Mouse (Mus musculus) forebrain, embryonic 12.5 days (tissue): ENCODE measurements around the gene Capn2. TPM values are rescaled to one million over a fixed set of nuclear protein-coding genes. Genes with fewer than 3 reads are reported as not detected.

Experiments used
- ATAC-seq: fragments of 200-750 bp; cut with Nextera tagmentation; 2 replicates; pipeline ENCODE4 v1.8.0; 2017; ENCODE audit warnings: moderate TSS enrichment; ENCODE audit not compliant: low FRiP score
- H3K27ac ChIP-seq: fragments of 300-500 bp; sonication (generic); 2 replicates; pipeline ENCODE4 v1.5.1; 2016; ENCODE audit warnings: mild to moderate bottlenecking
- H3K27me3 ChIP-seq: fragments of 300-500 bp; sonication (generic); 2 replicates; pipeline ENCODE4 v1.6.1; 2016; ENCODE audit warnings: mild to moderate bottlenecking
- H3K36me3 ChIP-seq: fragments of 300-500 bp; sonication (generic); replicated peaks from 2 replicates; pipeline ENCODE4 v1.6.1; 2016; ENCODE audit warnings: mild to moderate bottlenecking
- H3K4me1 ChIP-seq: fragments of 300-500 bp; sonication (generic); 2 replicates; pipeline ENCODE4 v1.6.1; 2016
- H3K4me2 ChIP-seq: fragments of 300-500 bp; sonication (generic); 2 replicates; pipeline ENCODE4 v1.6.1; 2016; ENCODE audit warnings: mild to moderate bottlenecking, moderate library complexity
- H3K4me3 ChIP-seq: fragments of 300-500 bp; sonication (generic); replicated peaks from 2 replicates; pipeline ENCODE4 v1.5.1; 2016; ENCODE audit warnings: mild to moderate bottlenecking
- H3K9ac ChIP-seq: fragments of 300-500 bp; sonication (generic); 2 replicates; pipeline ENCODE4 v1.6.1; 2016; ENCODE audit warnings: mild to moderate bottlenecking
- H3K9me3 ChIP-seq: fragments of 300-500 bp; sonication (generic); 2 replicates; pipeline ENCODE4 v1.6.1; 2016
- WGBS: fragments of 180-500 bp; shearing (Covaris S2); methylation state at CpG from one replicate; pipeline ENCODE4 v1.1.7; 2016; 5-methylcytosine and 5-hydroxymethylcytosine counted together
- polyA plus RNA-seq: library from polyadenylated mRNA; unstranded; fragments of >200 nt; fragmentation: Nextera tagmentation; extraction: Ambion mirVana; gene quantifications from 2 replicates; pipeline ENCODE4 v1.2.1, GENCODE M21; 2016

The Capn2 gene
- polyA plus RNA-seq, 1 experiment from 2014 or later, result 95.6 TPM

DNA sequence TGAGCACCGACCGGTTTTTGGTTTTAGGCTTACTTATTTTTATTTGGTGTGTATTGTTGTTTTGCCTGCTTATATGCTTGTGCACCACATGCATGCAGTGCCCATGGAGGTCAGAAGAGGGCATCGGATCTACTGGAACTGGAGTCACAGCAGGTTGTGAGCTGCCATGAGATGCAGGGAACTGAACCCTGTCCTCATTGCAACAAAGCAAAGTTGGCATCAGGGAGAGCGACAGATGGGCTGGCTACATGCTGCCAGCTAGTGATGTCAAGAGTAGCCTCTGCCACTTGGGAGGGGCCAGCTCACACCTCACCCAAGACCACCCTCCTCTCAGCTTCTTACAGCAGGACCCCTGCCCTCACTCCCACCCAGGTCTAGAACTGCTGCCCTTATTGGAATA lies 51.4 kb downstream of the Capn2 start:
- H3K4me1 ChIP-seq, result peaks cover 4% of the 10 kb centered on the region; the same call in 1 of the 2 replicates
- H3K4me2 ChIP-seq, result no peak overlapping the region
- H3K27me3 ChIP-seq, result no peaks in the 10 kb centered on the region
- H3K36me3 ChIP-seq, result peaks cover 49% of the 10 kb centered on the region
- ATAC-seq, result 0 out of 2 replicates have a peak, but pooled peaks have one; percentile 4
- no peak overlapping the region for H3K4me3 ChIP-seq
- H3K9me3 ChIP-seq, result no peaks in the 10 kb centered on the region
- WGBS, result 94% methylated on average over 4 of the region's 4 CpGs
- no peak overlapping the region for H3K27ac ChIP-seq
- H3K9ac ChIP-seq, result no peak overlapping the region

DNA sequence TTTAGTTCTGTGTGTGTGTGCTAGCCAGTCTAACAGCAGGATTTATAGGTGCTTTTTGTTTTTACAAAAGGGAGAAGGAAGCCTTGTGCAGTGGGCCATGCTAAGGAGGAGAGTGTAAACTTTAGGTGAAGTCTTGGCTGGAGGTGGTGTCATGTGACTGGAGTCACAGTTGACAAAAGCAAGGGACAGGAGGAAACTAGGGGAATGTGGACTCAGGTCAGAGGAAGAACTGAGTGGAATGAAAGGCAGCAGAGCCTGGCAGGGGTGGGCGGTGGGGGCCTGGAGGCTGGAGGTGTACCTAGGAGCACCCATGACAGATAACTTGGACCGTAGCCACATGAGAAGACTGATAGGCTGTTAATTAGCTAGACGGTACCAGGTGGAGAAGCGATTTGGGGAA lies 52.1 kb downstream of the Capn2 start:
- H3K4me1 ChIP-seq, result peaks cover 4% of the 10 kb centered on the region; the same call in 1 of the 2 replicates
- H3K27me3 ChIP-seq, result no peaks in the 10 kb centered on the region
- ATAC-seq, result no peak
- no peaks in the 10 kb centered on the region for H3K9me3 ChIP-seq
- 82% methylated on average over 4 of the region's 4 CpGs for WGBS
- no peak overlapping the region for H3K4me2 ChIP-seq
- no peak overlapping the region for H3K4me3 ChIP-seq
- no peak overlapping the region for H3K27ac ChIP-seq
- no peak overlapping the region for H3K9ac ChIP-seq
- peaks cover 46% of the 10 kb centered on the region for H3K36me3 ChIP-seq

DNA sequence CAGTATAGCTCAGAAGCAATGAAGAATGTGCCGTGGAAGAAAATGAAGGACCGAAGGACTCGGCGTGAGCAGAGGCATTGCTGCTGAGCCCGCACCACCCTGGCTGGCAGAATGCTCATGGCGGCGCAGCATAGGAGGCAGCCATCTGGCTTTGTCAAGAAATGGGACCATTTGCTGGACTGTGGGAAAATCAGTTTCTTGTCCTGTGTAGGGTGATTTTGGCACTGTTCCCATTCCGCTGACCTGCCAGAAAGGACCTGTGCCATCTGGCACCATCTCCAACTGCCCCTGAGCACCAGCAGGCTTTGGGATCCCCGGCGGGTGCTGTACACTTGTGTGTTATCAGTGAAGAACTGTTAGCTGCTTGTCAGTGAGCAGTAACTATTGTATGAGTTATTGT lies 55.6 kb downstream of the Capn2 start:
- Histone ChIP-seq H3K9ac (no peak overlapping the region), H3K4me1 (peaks cover 4% of the 10 kb centered on the region; the same call in 1 of the 2 replicates), H3K27ac (no peak overlapping the region), H3K27me3 (no peaks in the 10 kb centered on the region), H3K4me3 (no peak overlapping the region), H3K9me3 (no peaks in the 10 kb centered on the region), H3K36me3 (peaks cover 38% of the 10 kb centered on the region), H3K4me2 (no peak overlapping the region)
- no peak for ATAC-seq
- 96% methylated on average over 10 of the region's 10 CpGs for WGBS

DNA sequence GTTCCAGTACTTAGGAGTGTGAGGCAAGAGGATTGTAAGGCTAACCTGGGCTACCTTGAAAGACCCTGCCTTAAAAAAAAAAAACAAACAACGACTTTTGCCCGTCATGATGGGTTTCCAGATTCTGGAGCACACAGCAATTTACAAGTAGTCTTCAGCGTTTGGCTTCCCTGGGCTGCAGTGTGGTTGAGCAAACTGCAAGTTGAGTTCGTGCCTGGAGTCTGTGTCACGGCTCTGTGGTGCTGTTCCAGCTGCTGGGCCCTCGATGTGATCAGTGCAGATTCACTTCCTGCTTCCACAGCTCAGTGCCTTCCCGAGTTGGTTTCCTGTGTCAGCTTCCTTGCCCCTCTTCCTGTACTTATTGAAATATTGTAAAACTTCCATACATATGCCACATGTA lies 56.1 kb downstream of the Capn2 start:
- no peak overlapping the region for H3K4me3 ChIP-seq
- H3K4me2 ChIP-seq, result no peak overlapping the region
- H3K36me3 ChIP-seq, result peaks cover 38% of the 10 kb centered on the region
- H3K27me3 ChIP-seq, result no peaks in the 10 kb centered on the region
- H3K4me1 ChIP-seq, result peaks cover 4% of the 10 kb centered on the region; the same call in 1 of the 2 replicates
- no peak overlapping the region for H3K27ac ChIP-seq
- no peaks in the 10 kb centered on the region for H3K9me3 ChIP-seq
- WGBS, result 87% methylated on average over 7 of the region's 7 CpGs
- H3K9ac ChIP-seq, result no peak overlapping the region
- no peak for ATAC-seq

DNA sequence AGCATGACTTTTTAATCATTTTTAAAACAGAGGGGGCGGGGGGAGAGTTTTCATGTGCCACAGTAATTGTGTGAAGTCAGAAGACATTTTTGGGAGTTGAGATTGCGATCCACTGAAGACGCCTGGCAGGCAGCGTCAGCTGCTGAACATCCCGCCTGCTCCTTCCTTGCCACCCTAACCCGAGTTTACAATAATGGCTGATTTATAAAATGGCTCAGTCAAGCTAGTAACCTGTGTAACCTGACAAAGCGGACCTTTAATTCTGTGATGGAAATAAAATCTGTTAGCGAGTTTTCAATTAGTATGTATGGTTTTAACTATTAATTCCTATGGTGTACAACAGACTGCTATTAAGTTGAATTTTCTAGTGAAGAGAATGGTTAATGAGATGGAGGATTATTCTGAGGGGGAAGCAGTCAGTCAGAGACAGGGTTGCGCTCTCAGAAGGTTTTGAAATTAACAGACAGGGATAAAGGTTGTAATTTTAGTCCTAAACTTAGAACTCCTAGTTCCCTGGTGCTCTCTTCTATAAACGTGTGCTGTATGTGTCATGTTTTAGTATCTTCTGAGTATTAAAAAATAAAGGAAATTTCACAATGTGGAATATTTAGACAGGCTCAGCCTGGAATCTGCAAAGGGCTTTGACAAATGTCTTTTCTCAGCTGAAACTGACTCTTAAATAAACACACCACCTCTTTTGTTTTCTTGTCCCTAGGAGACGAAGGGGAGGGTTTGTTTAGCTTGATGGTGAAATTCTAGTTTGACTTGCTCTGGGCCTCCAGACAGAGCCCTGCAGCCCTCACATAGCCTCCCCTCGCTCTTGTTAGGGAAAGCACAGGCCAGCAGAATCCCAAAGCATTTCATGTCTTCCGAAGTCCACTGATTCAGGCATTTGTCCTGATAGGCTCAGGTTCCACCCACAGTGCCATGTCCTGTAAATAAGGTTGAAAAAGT lies 56.8 kb downstream of the Capn2 start:
- WGBS, result 83% methylated on average over 13 of the region's 13 CpGs

DNA sequence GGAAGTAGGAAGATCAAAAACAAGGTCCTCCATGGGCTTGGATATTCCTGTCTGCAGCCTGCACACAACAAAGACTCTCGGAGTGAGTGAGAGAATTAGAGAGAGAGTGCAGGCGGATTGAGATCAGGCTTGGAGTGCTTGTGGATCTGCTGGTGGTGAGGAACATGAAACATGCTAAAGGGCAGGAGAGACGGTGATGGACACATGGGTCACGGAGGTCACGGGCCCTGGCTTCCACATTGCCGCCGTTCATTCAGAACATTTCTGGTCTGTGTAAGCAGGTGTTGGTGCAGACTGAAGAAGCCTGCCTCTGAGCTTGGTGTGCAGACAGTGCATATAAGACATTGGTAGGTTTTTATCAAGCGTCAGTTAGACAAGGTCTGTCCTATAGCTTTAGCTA lies 58.0 kb downstream of the Capn2 start:
- H3K9ac ChIP-seq, result no peak overlapping the region
- no peak overlapping the region for H3K27ac ChIP-seq
- H3K9me3 ChIP-seq, result no peaks in the 10 kb centered on the region
- H3K27me3 ChIP-seq, result no peaks in the 10 kb centered on the region
- H3K4me1 ChIP-seq, result no peaks in the 10 kb centered on the region
- H3K36me3 ChIP-seq, result peaks cover 49% of the 10 kb centered on the region
- 88% methylated on average over 8 of the region's 8 CpGs for WGBS
- ATAC-seq, result no peak
- H3K4me3 ChIP-seq, result no peak overlapping the region
- H3K4me2 ChIP-seq, result no peak overlapping the region

More for the DNA sequence above, 56.8 kb downstream of the Capn2 start:
- no peak for ATAC-seq
- Histone ChIP-seq H3K4me2 (no peak overlapping the region), H3K9ac (no peak overlapping the region), H3K4me1 (peaks cover 4% of the 10 kb centered on the region; the same call in 1 of the 2 replicates), H3K27ac (no peak overlapping the region), H3K4me3 (no peak overlapping the region), H3K36me3 (peaks cover 42% of the 10 kb centered on the region), H3K27me3 (no peaks in the 10 kb centered on the region), H3K9me3 (no peaks in the 10 kb centered on the region)

DNA sequence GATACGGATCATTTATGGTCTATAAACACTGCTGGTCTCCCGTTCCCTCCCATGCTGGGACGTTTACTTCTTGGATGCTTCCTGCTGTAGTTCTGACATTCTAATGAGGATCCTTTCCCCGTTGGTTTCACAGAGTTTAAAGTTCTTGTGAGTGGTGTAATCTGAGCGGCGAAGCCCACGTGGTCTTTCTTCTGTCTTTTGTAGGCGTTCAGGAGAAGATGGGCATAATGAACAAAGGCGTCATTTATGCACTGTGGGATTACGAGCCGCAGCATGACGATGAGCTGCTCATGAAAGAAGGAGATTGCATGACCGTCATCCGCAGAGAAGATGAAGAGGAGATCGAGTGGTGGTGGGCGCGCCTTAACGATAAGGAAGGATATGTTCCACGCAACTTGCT lies 58.9 kb downstream of the Capn2 start:
- H3K4me1 ChIP-seq, result no peaks in the 10 kb centered on the region
- no peaks in the 10 kb centered on the region for H3K9me3 ChIP-seq
- H3K9ac ChIP-seq, result no peak overlapping the region
- H3K27me3 ChIP-seq, result no peaks in the 10 kb centered on the region
- H3K27ac ChIP-seq, result no peak overlapping the region
- H3K4me3 ChIP-seq, result no peak overlapping the region
- 83% methylated on average over 19 of the region's 19 CpGs for WGBS
- H3K36me3 ChIP-seq, result peaks cover 56% of the 10 kb centered on the region
- ATAC-seq, result no peak
- H3K4me2 ChIP-seq, result no peak overlapping the region

DNA sequence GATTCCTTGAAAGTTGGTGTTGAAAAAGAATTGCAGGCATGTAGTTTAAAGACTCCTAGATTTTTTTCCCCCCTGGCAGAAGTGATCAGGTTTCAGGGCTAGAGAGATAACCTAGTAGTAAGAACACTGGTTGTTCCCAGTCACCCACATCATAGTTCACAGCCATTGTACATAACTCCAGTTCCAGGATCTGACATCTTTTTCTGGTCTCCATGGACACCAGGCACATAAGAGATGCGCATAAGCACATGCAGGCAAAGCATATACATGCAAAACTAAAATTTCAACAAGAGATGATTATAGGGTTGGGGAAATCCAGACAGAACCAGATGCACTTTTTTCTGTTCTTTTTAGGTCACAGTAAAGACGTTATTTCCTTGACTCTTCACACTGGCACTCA lies 62.3 kb downstream of the Capn2 start:
- peaks cover 56% of the 10 kb centered on the region for H3K36me3 ChIP-seq
- ATAC-seq, result no peak
- H3K4me2 ChIP-seq, result no peak overlapping the region
- H3K9ac ChIP-seq, result no peak overlapping the region
- H3K27ac ChIP-seq, result no peak overlapping the region
- no peaks in the 10 kb centered on the region for H3K27me3 ChIP-seq
- no peaks in the 10 kb centered on the region for H3K4me1 ChIP-seq
- 93% methylated on average over 2 of the region's 2 CpGs for WGBS
- no peak overlapping the region for H3K4me3 ChIP-seq
- H3K9me3 ChIP-seq, result no peaks in the 10 kb centered on the region

DNA sequence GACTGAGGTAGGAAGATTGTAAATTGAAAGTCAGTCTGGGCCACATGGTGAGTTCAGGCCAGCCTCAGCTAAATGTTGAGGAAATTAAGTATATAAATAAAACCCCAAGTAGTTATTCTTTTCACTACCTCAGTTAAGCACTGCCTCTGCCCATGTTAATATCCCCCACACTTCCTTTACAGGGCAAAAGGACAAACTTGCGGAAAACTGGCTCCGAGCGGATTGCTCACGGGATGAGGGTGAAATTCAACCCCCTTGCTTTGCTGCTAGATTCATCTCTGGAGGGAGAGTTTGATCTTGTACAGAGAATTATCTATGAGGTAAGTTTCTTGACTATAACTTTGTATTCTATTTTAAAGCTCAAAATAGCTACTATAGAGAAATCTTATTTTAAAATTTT lies 64.9 kb downstream of the Capn2 start:
- Histone ChIP-seq H3K9ac (no peak overlapping the region), H3K4me3 (no peak overlapping the region), H3K27ac (no peak overlapping the region), H3K4me1 (no peaks in the 10 kb centered on the region), H3K27me3 (no peaks in the 10 kb centered on the region), H3K4me2 (no peak overlapping the region), H3K36me3 (peaks cover 59% of the 10 kb centered on the region), H3K9me3 (no peaks in the 10 kb centered on the region)
- WGBS, result 84% methylated on average over 4 of the region's 4 CpGs
- no peak for ATAC-seq

DNA sequence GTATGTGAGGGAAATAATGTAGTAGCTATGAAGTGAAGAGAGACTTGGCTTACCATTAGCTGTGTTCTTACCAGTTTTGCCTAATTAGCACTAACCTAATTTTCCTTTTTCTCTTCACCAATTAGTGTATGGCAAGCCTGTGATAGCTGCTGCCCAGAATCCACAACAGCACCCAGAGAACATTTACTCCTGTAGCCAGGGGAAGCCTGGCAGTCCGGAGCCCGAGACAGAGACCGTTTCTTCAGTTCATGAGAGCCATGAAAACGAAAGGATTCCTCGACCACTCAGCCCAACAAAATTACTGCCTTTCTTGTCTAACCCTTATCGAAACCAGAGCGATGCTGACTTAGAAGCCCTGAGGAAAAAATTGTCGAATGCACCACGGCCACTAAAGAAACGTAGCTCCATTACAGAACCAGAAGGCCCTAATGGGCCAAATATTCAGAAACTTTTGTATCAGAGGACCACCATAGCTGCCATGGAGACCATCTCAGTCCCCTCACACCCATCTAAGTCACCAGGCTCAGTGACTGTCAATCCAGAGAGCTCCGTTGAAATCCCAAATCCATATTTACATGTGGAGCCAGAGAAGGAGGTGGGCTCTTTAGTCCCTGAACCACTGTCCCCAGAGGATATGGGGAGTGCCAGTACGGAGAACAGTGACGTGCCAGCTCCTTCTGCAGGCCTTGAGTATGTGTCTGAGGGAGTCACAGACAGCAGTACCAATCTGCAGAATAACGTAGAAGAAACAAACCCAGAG lies 69.0 kb downstream of the Capn2 start:
- 93% methylated on average over 14 of the region's 14 CpGs for WGBS
- ATAC-seq, result no peak
- no peaks in the 10 kb centered on the region for H3K4me1 ChIP-seq
- no peak overlapping the region for H3K4me2 ChIP-seq
- no peaks in the 10 kb centered on the region for H3K27me3 ChIP-seq
- no peaks in the 10 kb centered on the region for H3K9me3 ChIP-seq
- no peak overlapping the region for H3K4me3 ChIP-seq
- H3K9ac ChIP-seq, result no peak overlapping the region
- H3K36me3 ChIP-seq, result peaks cover 73% of the 10 kb centered on the region
- no peak overlapping the region for H3K27ac ChIP-seq

DNA sequence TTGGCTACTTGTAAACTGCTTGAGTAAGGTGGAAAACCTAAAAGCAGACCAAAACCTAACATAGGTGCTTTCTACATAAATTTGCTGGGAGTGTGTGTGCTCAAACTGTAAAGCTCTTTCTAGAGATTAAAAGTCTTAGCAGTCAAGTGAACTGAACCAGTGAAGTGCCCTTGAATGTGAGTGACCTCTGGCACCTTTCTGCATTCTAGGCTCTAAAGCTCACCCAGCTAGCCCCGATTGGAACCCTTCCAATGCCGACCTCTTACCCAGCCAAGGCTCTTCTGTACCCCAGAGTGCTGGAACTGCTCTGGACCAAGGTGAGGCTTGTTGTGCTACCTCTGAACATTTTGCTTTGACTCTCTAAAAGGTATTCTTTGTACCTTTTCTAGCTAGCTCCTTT lies 73.3 kb downstream of the Capn2 start:
- no peaks in the 10 kb centered on the region for H3K27me3 ChIP-seq
- H3K4me1 ChIP-seq, result no peaks in the 10 kb centered on the region
- no peaks in the 10 kb centered on the region for H3K9me3 ChIP-seq
- ATAC-seq, result no peak
- H3K4me3 ChIP-seq, result no peak overlapping the region
- H3K4me2 ChIP-seq, result no peak overlapping the region
- no peak overlapping the region for H3K9ac ChIP-seq
- H3K27ac ChIP-seq, result no peak overlapping the region
- 93% methylated on average over 2 of the region's 2 CpGs for WGBS
- H3K36me3 ChIP-seq, result peaks cover 86% of the 10 kb centered on the region

DNA sequence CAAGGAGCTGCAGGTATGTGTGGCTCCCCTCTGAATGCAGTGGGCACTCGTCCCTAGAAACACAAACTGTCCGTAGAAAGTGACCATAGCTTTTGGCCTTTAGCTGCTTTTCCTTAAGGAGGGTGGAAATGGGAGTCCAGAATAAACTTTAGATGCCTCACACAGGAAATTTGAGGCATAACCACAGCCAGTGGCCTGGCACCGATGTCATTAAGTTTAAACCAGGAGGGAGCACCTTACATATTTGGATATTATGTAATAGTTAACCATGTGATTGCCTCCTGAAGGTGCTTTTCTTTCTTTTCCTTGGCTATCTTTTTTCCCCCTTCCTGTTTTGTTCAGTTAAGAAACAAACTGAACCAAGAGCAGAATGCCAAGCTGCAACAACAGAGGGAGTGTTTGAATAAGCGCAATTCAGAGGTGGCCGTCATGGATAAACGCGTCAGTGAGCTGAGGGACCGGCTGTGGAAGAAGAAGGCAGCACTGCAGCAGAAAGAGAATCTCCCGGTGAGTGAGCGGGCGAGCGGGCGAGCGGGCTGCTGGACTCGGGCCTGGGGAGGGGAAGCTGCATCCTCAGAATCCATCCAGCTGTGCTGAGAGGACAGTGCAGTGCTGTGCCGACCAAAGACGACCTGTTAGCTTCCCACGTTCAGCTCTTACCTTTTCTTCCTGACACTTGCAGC lies 75.5 kb downstream of the Capn2 start:
- no peaks in the 10 kb centered on the region for H3K9me3 ChIP-seq
- H3K9ac ChIP-seq, result no peak overlapping the region
- H3K36me3 ChIP-seq, result peaks cover 82% of the 10 kb centered on the region
- 88% methylated on average over 18 of the region's 18 CpGs for WGBS
- no peak overlapping the region for H3K4me2 ChIP-seq
- H3K27ac ChIP-seq, result no peak overlapping the region
- ATAC-seq, result no peak
- H3K4me3 ChIP-seq, result no peak overlapping the region
- no peaks in the 10 kb centered on the region for H3K4me1 ChIP-seq
- H3K27me3 ChIP-seq, result no peaks in the 10 kb centered on the region
